Comparison of ENCODE assay signal across 25 mouse cellular contexts in the genomic region with DNA sequence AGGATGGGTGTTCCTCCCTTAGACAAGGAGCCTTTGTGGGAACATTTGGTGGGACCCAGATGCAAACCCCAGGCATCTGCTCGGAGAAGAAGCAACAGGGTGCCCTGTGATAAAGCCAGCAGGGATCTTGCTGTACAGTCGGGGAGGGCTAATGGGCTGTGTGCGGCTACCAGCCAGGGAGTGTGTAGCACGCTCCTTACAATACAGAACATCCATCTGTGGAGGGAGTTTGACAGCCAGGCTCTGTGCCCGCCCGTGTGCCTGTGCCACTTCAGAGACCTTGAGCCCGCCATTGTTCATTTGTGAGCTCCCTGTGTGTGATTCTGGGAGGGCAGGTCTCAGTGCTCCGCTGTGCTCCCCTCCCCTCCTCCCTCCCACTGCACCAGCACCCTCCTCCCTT.
A peak's percentile ranks its signal among the peaks of the same experiment; 100 is the strongest.
DNase-seq lines count a peak whose midpoint lies in the region; ATAC-seq and TF ChIP-seq lines count a peak whose summit lies in the region.
"Had no signal": no experiment of that assay in that cellular context is flagged by ENCODE, and none has a peak within 500 bp of the region (broad histone marks: within the 10 kb centered on the region; RNA-seq: fewer than 3 reads in every experiment).

No protein-coding gene starts in this region.

- H3K9me3 ChIP-seq in hindbrain, embryonic 13.5 days: no peaks in the 10 kb centered on the region
- H3K9me3 ChIP-seq in hindbrain, embryonic 16.5 days (ENCODE audit: control insufficient read depth, low read length): no peaks in the 10 kb centered on the region
- H3K9me3 ChIP-seq in forebrain, postnatal 0 days (ENCODE audit: low read length): no peaks in the 10 kb centered on the region
- H3K9me3 ChIP-seq: embryonic facial prominence, embryonic 13.5 days; limb, embryonic 13.5 days; liver, embryonic 12.5 days; midbrain, embryonic 12.5 days had no signal

- no peak for TF ChIP-seq CTCF in forebrain, postnatal 0 days (IDR thresholded peaks at IDR 0.05; ENCODE audit: low read depth)

- no peak overlapping the region; the same call in 1 of the 2 replicates for H3K27ac ChIP-seq in hindbrain, embryonic 13.5 days
- H3K27ac ChIP-seq in hindbrain, embryonic 16.5 days (ENCODE audit: low read depth, low read length): no peak overlapping the region
- H3K27ac ChIP-seq in forebrain, postnatal 0 days (ENCODE audit: low read depth, low read length): no peak overlapping the region
- H3K27ac ChIP-seq: embryonic facial prominence, embryonic 13.5 days; layer of hippocampus, adult 2 months; limb, embryonic 13.5 days; liver, embryonic 12.5 days; midbrain, embryonic 12.5 days had no signal

- H3K4me1 ChIP-seq in hindbrain, embryonic 13.5 days (replicated peaks): peaks cover 24% of the 10 kb centered on the region
- H3K4me1 ChIP-seq in hindbrain, embryonic 16.5 days (ENCODE audit: control insufficient read depth, insufficient read depth, low read depth, low read length): peaks cover 7% of the 10 kb centered on the region
- peaks cover 8% of the 10 kb centered on the region; the same call in 1 of the 2 replicates for H3K4me1 ChIP-seq in forebrain, postnatal 0 days (ENCODE audit: insufficient read depth)

- DNase-seq in ovary, postnatal 36 days (ENCODE audit: low spot score): peak; percentile 20
- no peak for DNase-seq in ovary, postnatal 10 days (ENCODE audit: low spot score)
- no peak for DNase-seq in forebrain, postnatal 0 days
- no peak for DNase-seq in neural tube, embryonic 10.5 days (ENCODE audit: extremely low spot score, low spot score)
- no peak for DNase-seq in cerebellum, adult 9-10 months
- DNase-seq: adrenal gland, adult 8-10 months; B cell, adult 2 months; cerebellum, adult 18-20 months; cerebellum, postnatal 25 days; kidney, adult 9 months; kidney, postnatal 14 days; layer of hippocampus, postnatal 36 days; lung, adult 18-20 months; lung, postnatal 10 days; right cerebral cortex, postnatal 25 days; spleen, adult 18-20 months had no signal

- no peak overlapping the region for H3K9ac ChIP-seq in hindbrain, embryonic 13.5 days
- no peak overlapping the region for H3K9ac ChIP-seq in hindbrain, embryonic 16.5 days (ENCODE audit: low read depth, low read length)
- H3K9ac ChIP-seq in forebrain, postnatal 0 days: no peak overlapping the region
- H3K9ac ChIP-seq: embryonic facial prominence, embryonic 13.5 days; limb, embryonic 13.5 days; liver, embryonic 12.5 days; midbrain, embryonic 12.5 days had no signal

- peaks cover 26% of the 10 kb centered on the region; the same call in 1 of the 2 replicates for H3K27me3 ChIP-seq in hindbrain, embryonic 13.5 days
- H3K27me3 ChIP-seq in hindbrain, embryonic 16.5 days (replicated peaks; ENCODE audit: control insufficient read depth, insufficient read depth, low read length): no peaks in the 10 kb centered on the region
- no peaks in the 10 kb centered on the region; the same call in 1 of the 2 replicates for H3K27me3 ChIP-seq in forebrain, postnatal 0 days (ENCODE audit: insufficient read depth, low read length)
- H3K27me3 ChIP-seq: embryonic facial prominence, embryonic 13.5 days had no signal

- no peak overlapping the region for H3K4me3 ChIP-seq in hindbrain, embryonic 13.5 days
- no peak overlapping the region for H3K4me3 ChIP-seq in hindbrain, embryonic 16.5 days (ENCODE audit: low read length)
- H3K4me3 ChIP-seq in forebrain, postnatal 0 days (ENCODE audit: low read depth, low read length): no peak overlapping the region
- H3K4me3 ChIP-seq: embryonic facial prominence, embryonic 13.5 days; layer of hippocampus, adult 2 months; limb, embryonic 13.5 days; liver, embryonic 12.5 days; midbrain, embryonic 12.5 days had no signal

- WGBS in hindbrain, embryonic 13.5 days: 36% methylated on average over 8 of the region's 8 CpGs
- WGBS in hindbrain, embryonic 16.5 days: 43% methylated on average over 8 of the region's 8 CpGs
- WGBS in forebrain, postnatal 0 days: 30% methylated on average over 8 of the region's 8 CpGs

- ATAC-seq in hindbrain, embryonic 13.5 days (ENCODE audit: low FRiP score): 0 out of 2 replicates have a peak, but pooled peaks have one; percentile 29
- no peak for ATAC-seq in hindbrain, embryonic 16.5 days
- ATAC-seq in forebrain, postnatal 0 days: peak; percentile 46
- ATAC-seq: activated CD4-positive, CD25-positive, alpha-beta regulatory T cell, adult 4 months; intestine, embryonic 16.5 days; liver, embryonic 12.5 days had no signal

- H3K4me2 ChIP-seq in hindbrain, embryonic 13.5 days: no peak overlapping the region
- H3K4me2 ChIP-seq in hindbrain, embryonic 16.5 days (ENCODE audit: low read length): no peak overlapping the region
- H3K4me2 ChIP-seq in forebrain, postnatal 0 days (ENCODE audit: low read depth): no peak overlapping the region
- H3K4me2 ChIP-seq: embryonic facial prominence, embryonic 13.5 days; limb, embryonic 13.5 days; liver, embryonic 12.5 days; midbrain, embryonic 12.5 days had no signal

- no peaks in the 10 kb centered on the region for H3K36me3 ChIP-seq in hindbrain, embryonic 13.5 days
- H3K36me3 ChIP-seq in hindbrain, embryonic 16.5 days (ENCODE audit: control insufficient read depth, insufficient read depth, low read length): no peaks in the 10 kb centered on the region
- no peaks in the 10 kb centered on the region for H3K36me3 ChIP-seq in forebrain, postnatal 0 days (ENCODE audit: insufficient read depth)
- H3K36me3 ChIP-seq: embryonic facial prominence, embryonic 13.5 days; limb, embryonic 13.5 days; liver, embryonic 12.5 days; midbrain, embryonic 12.5 days had no signal
